Mouse (Mus musculus) liver, embryonic 12.5 days (tissue): ENCODE results near the gene Rab3ip. TPM values are rescaled to one million over a fixed set of nuclear protein-coding genes. Genes with fewer than 3 reads are reported as not detected.

ENCODE experiments used
- ATAC-seq: fragments of 200-750 bp; cut with Nextera tagmentation; 2 replicates; pipeline ENCODE4 v1.8.0; 2017; ENCODE audit warnings: moderate number of reproducible peaks, mild to moderate bottlenecking, moderate library complexity
- H3K27ac ChIP-seq: fragments of 300-500 bp; sonication (generic); 2 replicates; pipeline ENCODE4 v1.5.1; 2016; ENCODE audit warnings: mild to moderate bottlenecking
- H3K27me3 ChIP-seq: fragments of 300-500 bp; sonication (generic); replicated peaks from 2 replicates; pipeline ENCODE4 v1.6.1; 2016; ENCODE audit warnings: mild to moderate bottlenecking, moderate library complexity
- H3K36me3 ChIP-seq: fragments of 300-500 bp; sonication (generic); 2 replicates; pipeline ENCODE4 v1.6.1; 2016; ENCODE audit warnings: mild to moderate bottlenecking, moderate library complexity
- H3K4me1 ChIP-seq: fragments of 300-500 bp; sonication (generic); 2 replicates; pipeline ENCODE4 v1.6.1; 2016
- H3K4me2 ChIP-seq: fragments of 300-500 bp; sonication (generic); 2 replicates; pipeline ENCODE4 v1.6.1; 2016; ENCODE audit warnings: mild to moderate bottlenecking, moderate library complexity
- H3K4me3 ChIP-seq: fragments of 300-500 bp; sonication (generic); 2 replicates; pipeline ENCODE4 v1.5.1; 2016; ENCODE audit warnings: mild to moderate bottlenecking, moderate library complexity
- H3K9ac ChIP-seq: fragments of 300-500 bp; sonication (generic); 2 replicates; pipeline ENCODE4 v1.6.1; 2016; ENCODE audit warnings: mild to moderate bottlenecking, moderate library complexity
- H3K9me3 ChIP-seq: fragments of 300-500 bp; sonication (generic); replicated peaks from 2 replicates; pipeline ENCODE4 v1.6.1; 2016; ENCODE audit warnings: mild to moderate bottlenecking, moderate library complexity
- WGBS: fragments of 180-500 bp; shearing (Covaris S2); methylation state at CpG from one replicate; pipeline ENCODE4 v1.1.7; 2016; ENCODE audit not compliant: insufficient replicate concordance; 5-methylcytosine and 5-hydroxymethylcytosine counted together
- polyA plus RNA-seq: library from polyadenylated mRNA; unstranded; fragments of >200 nt; fragmentation: Nextera tagmentation; extraction: Ambion mirVana; gene quantifications from 2 replicates; pipeline ENCODE4 v1.2.1, GENCODE M21; 2016

The Rab3ip gene
- polyA plus RNA-seq, 1 experiment from 2014 or later: 11.7 TPM

GRCm38 (mm10) chr10:116890587-116890986 is 60.0 kb downstream of the Rab3ip start:
- WGBS: 53% methylated on average over 5 of the region's 5 CpGs
- H3K27me3 ChIP-seq: no peaks in the 10 kb centered on the region
- H3K36me3 ChIP-seq: no peaks in the 10 kb centered on the region
- no peak overlapping the region for H3K9ac ChIP-seq
- H3K4me3 ChIP-seq: no peak overlapping the region
- ATAC-seq: no peak
- 0 out of 2 replicates have a peak, but pooled peaks cover 6% of the 10 kb centered on the region for H3K4me1 ChIP-seq
- no peak overlapping the region for H3K27ac ChIP-seq
- H3K4me2 ChIP-seq: no peak overlapping the region
- no peaks in the 10 kb centered on the region for H3K9me3 ChIP-seq

GRCm38 (mm10) chr10:116884552-116884951 is 66.0 kb downstream of the Rab3ip start:
- Histone ChIP-seq H3K4me2 (no peak overlapping the region), H3K36me3 (no peaks in the 10 kb centered on the region), H3K27me3 (no peaks in the 10 kb centered on the region), H3K27ac (no peak overlapping the region), H3K9ac (no peak overlapping the region), H3K9me3 (no peaks in the 10 kb centered on the region), H3K4me3 (no peak overlapping the region), H3K4me1 (no peaks in the 10 kb centered on the region)
- no peak for ATAC-seq
- 70% methylated on average over 3 of the region's 3 CpGs for WGBS

GRCm38 (mm10) chr10:116883531-116883930 is 67.0 kb downstream of the Rab3ip start:
- WGBS: 61% methylated on average over 5 of the region's 5 CpGs
- ATAC-seq: no peak

GRCm38 (mm10) chr10:116877436-116877835 is 73.1 kb downstream of the Rab3ip start:
- 72% methylated on average over 4 of the region's 4 CpGs for WGBS
- ATAC-seq: no peak
- H3K9me3 ChIP-seq: no peaks in the 10 kb centered on the region
- H3K4me3 ChIP-seq: no peak overlapping the region
- no peak overlapping the region for H3K27ac ChIP-seq
- H3K4me1 ChIP-seq: no peaks in the 10 kb centered on the region
- no peak overlapping the region for H3K4me2 ChIP-seq
- no peak overlapping the region for H3K9ac ChIP-seq
- H3K27me3 ChIP-seq: no peaks in the 10 kb centered on the region
- no peaks in the 10 kb centered on the region for H3K36me3 ChIP-seq

More at GRCm38 (mm10) chr10:116883531-116883930, 67.0 kb downstream of the Rab3ip start:
- Histone ChIP-seq H3K36me3 (no peaks in the 10 kb centered on the region), H3K27ac (no peak overlapping the region), H3K4me1 (no peaks in the 10 kb centered on the region), H3K9ac (no peak overlapping the region), H3K27me3 (no peaks in the 10 kb centered on the region), H3K4me3 (no peak overlapping the region), H3K9me3 (no peaks in the 10 kb centered on the region), H3K4me2 (no peak overlapping the region)

- no peak overlapping the region for H3K4me3 ChIP-seq
- H3K4me2 ChIP-seq: no peak overlapping the region
- H3K27ac ChIP-seq: no peak overlapping the region
- H3K9ac ChIP-seq: no peak overlapping the region
- H3K27me3 ChIP-seq: no peaks in the 10 kb centered on the region
- H3K4me1 ChIP-seq: no peaks in the 10 kb centered on the region
- no peaks in the 10 kb centered on the region for H3K36me3 ChIP-seq
- no peaks in the 10 kb centered on the region for H3K9me3 ChIP-seq
- ATAC-seq: no peak
- 64% methylated on average over 9 of the region's 9 CpGs for WGBS
These were observed 76.1 kb downstream of the Rab3ip start for GRCm38 (mm10) chr10:116874490-116874889.

- ATAC-seq: no peak
- Histone ChIP-seq H3K27me3 (no peaks in the 10 kb centered on the region), H3K9ac (no peak overlapping the region), H3K9me3 (no peaks in the 10 kb centered on the region), H3K4me2 (no peak overlapping the region), H3K4me3 (no peak overlapping the region), H3K36me3 (no peaks in the 10 kb centered on the region), H3K4me1 (no peaks in the 10 kb centered on the region), H3K27ac (no peak overlapping the region)
- WGBS: 65% methylated on average over 14 of the region's 14 CpGs
These were observed 78.6 kb downstream of the Rab3ip start for GRCm38 (mm10) chr10:116872016-116872410.

- 71% methylated on average over 12 of the region's 12 CpGs for WGBS
- no peak overlapping the region for H3K4me2 ChIP-seq
These were observed 79.1 kb downstream of the Rab3ip start for GRCm38 (mm10) chr10:116871329-116872015.

DNA sequence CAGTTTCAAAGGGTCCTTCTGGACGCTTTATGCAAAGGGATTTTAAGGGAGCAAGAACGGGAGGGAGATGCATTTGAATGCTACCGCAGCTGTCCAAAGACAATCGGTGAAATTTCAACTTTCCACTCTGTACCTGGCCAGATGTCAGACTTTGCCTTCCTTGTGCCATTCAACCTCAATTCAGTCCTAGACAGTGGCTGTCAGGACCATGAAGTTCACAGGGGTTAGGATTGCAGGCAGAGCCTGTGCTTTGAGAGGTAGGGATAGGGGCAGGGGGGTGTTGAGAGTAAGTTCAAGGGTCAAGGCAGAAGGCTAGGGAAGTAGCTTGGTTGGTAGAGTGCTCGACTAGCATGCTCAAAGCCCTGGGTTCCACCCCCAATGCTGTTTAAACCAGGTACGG is 79.8 kb downstream of the Rab3ip start:
- Histone ChIP-seq H3K4me2 (no peak overlapping the region), H3K4me3 (no peak overlapping the region), H3K27ac (no peak overlapping the region), H3K36me3 (no peaks in the 10 kb centered on the region), H3K4me1 (no peaks in the 10 kb centered on the region), H3K9me3 (no peaks in the 10 kb centered on the region), H3K27me3 (no peaks in the 10 kb centered on the region), H3K9ac (no peak overlapping the region)
- 69% methylated on average over 6 of the region's 6 CpGs for WGBS
- no peak for ATAC-seq

More at GRCm38 (mm10) chr10:116871329-116872015, 79.1 kb downstream of the Rab3ip start:
- H3K36me3 ChIP-seq: no peaks in the 10 kb centered on the region
- H3K9ac ChIP-seq: no peak overlapping the region
- H3K9me3 ChIP-seq: no peaks in the 10 kb centered on the region
- H3K4me1 ChIP-seq: no peaks in the 10 kb centered on the region
- no peak overlapping the region for H3K4me3 ChIP-seq
- no peak overlapping the region for H3K27ac ChIP-seq
- ATAC-seq: no peak
- H3K27me3 ChIP-seq: no peaks in the 10 kb centered on the region

Other genes with a start within 250 kb of the Rab3ip start
- gene Myrfl, start 53.9 kb downstream of the Rab3ip start, polyA plus RNA-seq: 0.05 TPM in 1 of 2 replicates, not detected in the other
- gene Gm10271, start 21.8 kb upstream of the Rab3ip start, polyA plus RNA-seq: not detected in 2 replicates
- gene Best3, start 35.5 kb upstream of the Rab3ip start, polyA plus RNA-seq: 0.06 TPM in 1 of 2 replicates, not detected in the other
- not detected in 2 replicates for gene Lrrc10, start 94.6 kb upstream of the Rab3ip start, polyA plus RNA-seq
- 249 and 252 TPM in 2 replicates for gene Cct2, start 113.0 kb upstream of the Rab3ip start, polyA plus RNA-seq
- 11.3 and 13.3 TPM in 2 replicates for gene Frs2, start 197.8 kb upstream of the Rab3ip start, polyA plus RNA-seq